8 mouse cellular contexts compared by ENCODE assay signal in the genomic region with DNA sequence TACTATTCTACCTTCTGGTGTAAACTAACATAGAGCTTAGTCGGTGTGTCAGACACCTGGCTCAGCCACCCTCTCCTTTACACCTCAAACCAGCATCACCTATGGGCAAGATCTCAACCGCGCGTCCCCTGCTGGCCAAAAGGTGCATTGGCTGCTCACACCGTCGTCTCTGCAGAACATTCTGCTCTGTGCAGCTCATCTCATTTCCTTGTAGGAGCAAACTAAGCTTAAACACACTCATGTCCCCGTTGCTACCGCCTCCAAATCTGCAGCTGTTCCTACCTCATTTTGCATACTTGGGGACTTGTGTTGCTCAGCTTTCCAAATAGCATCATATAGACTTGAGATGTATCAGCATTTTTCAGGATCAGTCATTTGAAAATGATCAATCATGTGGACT. TPM values are rescaled to one million over a fixed set of nuclear protein-coding genes. Genes with fewer than 3 reads are reported as not detected.
A peak's percentile ranks its signal among the peaks of the same experiment; 100 is the strongest.
DNase-seq lines count a peak whose midpoint lies in the region; ATAC-seq and TF ChIP-seq lines count a peak whose summit lies in the region.

No protein-coding gene starts in this region.

- peak; percentile 14 for DNase-seq in adrenal gland, postnatal 25 days
- no peak for DNase-seq in adrenal gland, adult 2 months
- DNase-seq in left cerebral cortex, postnatal 14 days (ENCODE audit: low spot score in 2 of 2), result peak; percentile 44 to 74
- DNase-seq in left cerebral cortex, adult 11 months (ENCODE audit: low spot score), result no peak
- peak; percentile 34 for DNase-seq in retina, postnatal 1 day

- H3K4me3 ChIP-seq in bone marrow macrophage, adult 2 months (ENCODE audit: insufficient read depth, low read length), result no peak overlapping the region
- no peak overlapping the region for H3K4me3 ChIP-seq in kidney, embryonic 15.5 days (replicated peaks)
- no peak overlapping the region for H3K4me3 ChIP-seq in heart, embryonic 11.5 days (ENCODE audit: low read depth, low read length)

- TF ChIP-seq CTCF in bone marrow macrophage, adult 2 months (IDR thresholded peaks at IDR 0.05; ENCODE audit: low read depth, low read length), result peak; percentile 38; the same call in 1 of the 2 replicates

- WGBS in kidney, embryonic 15.5 days, result 25% methylated on average over 8 of the region's 8 CpGs
- 17% methylated on average over 8 of the region's 8 CpGs for WGBS in heart, embryonic 11.5 days (ENCODE audit: insufficient replicate concordance)

- H3K9me3 ChIP-seq in kidney, embryonic 15.5 days (replicated peaks), result no peaks in the 10 kb centered on the region
- no peaks in the 10 kb centered on the region for H3K9me3 ChIP-seq in heart, embryonic 11.5 days (replicated peaks; ENCODE audit: control insufficient read depth, low read length)

- intact Hi-C loops in left cerebral cortex, postnatal 14 days (cut with DNase I), result no loop called here

- no peak overlapping the region for H3K9ac ChIP-seq in kidney, embryonic 15.5 days
- no peak overlapping the region for H3K9ac ChIP-seq in heart, embryonic 11.5 days (ENCODE audit: low read depth, low read length)

- no peak overlapping the region for H3K4me2 ChIP-seq in kidney, embryonic 15.5 days
- no peak overlapping the region for H3K4me2 ChIP-seq in heart, embryonic 11.5 days

- H3K27me3 ChIP-seq in kidney, embryonic 15.5 days, result no peaks in the 10 kb centered on the region
- H3K27me3 ChIP-seq in heart, embryonic 11.5 days (ENCODE audit: control insufficient read depth, insufficient read depth, low read length), result no peaks in the 10 kb centered on the region

- ATAC-seq in kidney, embryonic 15.5 days (replicated peaks; ENCODE audit: low FRiP score), result 0 out of 2 replicates have a peak, but pooled peaks have one; percentile 31
- ATAC-seq in heart, embryonic 11.5 days (replicated peaks; ENCODE audit: insufficient number of reproducible peaks, low FRiP score, low TSS enrichment), result no peak

- H3K4me1 ChIP-seq in bone marrow macrophage, adult 2 months (ENCODE audit: control insufficient read depth, insufficient read depth, low read length), result no peaks in the 10 kb centered on the region
- H3K4me1 ChIP-seq in kidney, embryonic 15.5 days, result no peaks in the 10 kb centered on the region
- H3K4me1 ChIP-seq in heart, embryonic 11.5 days (ENCODE audit: control insufficient read depth, insufficient read depth, low read length), result no peaks in the 10 kb centered on the region

- H3K27ac ChIP-seq in bone marrow macrophage, adult 2 months (ENCODE audit: insufficient read depth, low read depth, low read length), result no peak overlapping the region
- no peak overlapping the region for H3K27ac ChIP-seq in kidney, embryonic 15.5 days
- no peak overlapping the region for H3K27ac ChIP-seq in heart, embryonic 11.5 days (ENCODE audit: low read depth, low read length)

- peaks cover 57% of the 10 kb centered on the region for H3K36me3 ChIP-seq in kidney, embryonic 15.5 days
- H3K36me3 ChIP-seq in heart, embryonic 11.5 days (ENCODE audit: control insufficient read depth, insufficient read depth, low read length), result peaks cover 13% of the 10 kb centered on the region

- no peak for TF ChIP-seq POLR2A in bone marrow macrophage, adult 2 months (IDR thresholded peaks at IDR 0.05; ENCODE audit: borderline replicate concordance, low read depth, low read length)

RNA-seq across cellular contexts. Expression of gene Bag2, which starts 14.7 kb away (rescaled TPM):
- 14.0 and 16.4 TPM in 2 replicates for total RNA-seq in adrenal gland, postnatal 25 days (2021)
- 10 to 100 TPM; 13.8 to 15.6 TPM for total RNA-seq in adrenal gland, adult 2 months (2021)
- 15.1 and 18.4 TPM in 2 replicates for polyA plus RNA-seq in adrenal gland, adult 2 months (2012; rRNA removed)
- 10 to 100 TPM; 16.5 to 17.2 TPM for total RNA-seq in left cerebral cortex, postnatal 14 days (2021)
- polyA plus RNA-seq in bone marrow macrophage, adult 2 months (2012; ENCODE audit: insufficient read depth, insufficient read length, missing spikeins), result 1.1 and 2.0 TPM in 2 replicates
- polyA plus RNA-seq in kidney, embryonic 15.5 days (2015; fragmentation: Nextera tagmentation; extraction: Ambion mirVana), result 84.7 and 87.6 TPM in 2 replicates
- 96.4 and 99.9 TPM in 2 replicates for polyA plus RNA-seq in heart, embryonic 11.5 days (2014; fragmentation: Nextera tagmentation; extraction: Ambion mirVana)

RNA-seq across cellular contexts. Expression of gene Rab23, which starts 23.2 kb away (rescaled TPM):
- total RNA-seq in adrenal gland, postnatal 25 days (2021), result 11.0 and 17.6 TPM in 2 replicates
- total RNA-seq in adrenal gland, adult 2 months (2021), result 10 to 100 TPM in 1 of 2 experiments, 1 to 10 TPM in 1; 9.2 to 12.6 TPM
- polyA plus RNA-seq in adrenal gland, adult 2 months (2012; rRNA removed), result 2.9 and 5.7 TPM in 2 replicates
- 10 to 100 TPM; 26.7 to 30.6 TPM for total RNA-seq in left cerebral cortex, postnatal 14 days (2021)
- 5.1 and 6.4 TPM in 2 replicates for polyA plus RNA-seq in bone marrow macrophage, adult 2 months (2012; ENCODE audit: insufficient read depth, insufficient read length, missing spikeins)
- polyA plus RNA-seq in kidney, embryonic 15.5 days (2015; fragmentation: Nextera tagmentation; extraction: Ambion mirVana), result 28.0 and 30.2 TPM in 2 replicates
- 14.2 and 14.4 TPM in 2 replicates for polyA plus RNA-seq in heart, embryonic 11.5 days (2014; fragmentation: Nextera tagmentation; extraction: Ambion mirVana)

Comparison
In these comparisons a context has a peak if more than half of its experiments do, and no peak if none do; other contexts are left out.
1. DNase-seq: peak in adrenal gland, postnatal 25 days (single experiment), left cerebral cortex, postnatal 14 days (2 of 2) and retina, postnatal 1 day (single experiment); none in adrenal gland, adult 2 months (single experiment) and left cerebral cortex, adult 11 months (single experiment).